In the genomic region with DNA sequence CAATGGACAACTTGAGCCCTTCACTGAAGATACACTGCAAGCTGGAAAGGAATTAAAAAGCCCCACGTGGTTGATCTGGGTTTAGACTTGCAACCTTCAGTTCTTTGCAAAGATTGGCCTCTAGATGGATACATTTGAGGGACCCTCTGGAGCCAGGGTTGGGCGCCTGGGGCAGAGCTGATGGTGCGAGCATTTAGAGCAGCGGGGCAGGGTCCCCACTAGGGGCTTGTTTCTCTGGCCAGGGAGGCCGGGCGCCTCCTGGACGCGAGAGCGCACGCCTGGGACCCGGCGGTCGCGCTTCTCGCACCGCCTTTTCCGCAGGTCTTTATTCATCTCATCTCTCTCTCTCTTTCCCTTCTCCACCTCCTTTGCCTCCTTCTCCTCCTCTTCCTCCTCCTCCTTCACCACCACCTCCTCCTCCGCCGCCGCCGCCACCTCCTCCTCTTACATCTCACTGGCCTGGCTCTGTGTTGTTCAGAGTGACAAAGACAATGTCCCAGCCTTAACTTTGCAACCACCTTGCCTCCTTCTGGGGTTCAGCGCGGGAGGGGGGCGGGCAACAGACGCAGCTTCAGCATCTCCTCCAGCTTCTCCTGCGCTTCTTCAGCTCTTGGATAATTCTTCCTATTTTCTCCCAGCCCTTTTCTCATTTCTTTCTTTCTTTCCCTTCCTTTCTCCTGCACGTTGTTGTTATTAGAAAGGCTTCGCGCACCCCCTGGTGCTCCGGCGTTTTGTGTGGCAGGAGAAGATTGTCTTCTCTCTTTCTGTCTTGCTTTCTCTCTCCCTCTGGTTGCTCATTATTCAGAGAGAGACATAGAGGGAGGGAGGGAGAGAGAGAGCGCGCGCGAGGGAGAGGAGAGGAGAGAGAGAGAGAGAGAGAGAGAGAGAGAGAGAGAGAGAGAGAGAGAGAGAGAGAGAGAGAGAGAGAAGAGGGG, we compare ENCODE assay signal across 8 mouse cellular contexts. TPM values are rescaled to one million over a fixed set of nuclear protein-coding genes. Genes with fewer than 3 reads are reported as not detected.
DNase-seq lines count a peak whose midpoint lies in the region; ATAC-seq and TF ChIP-seq lines count a peak whose summit lies in the region.

No protein-coding gene starts in this region.

- TF ChIP-seq CTCF in lung, embryonic 14.5 days (IDR thresholded peaks at IDR 0.05; ENCODE audit: low read depth), result peak; percentile 55
- TF ChIP-seq CTCF in bone marrow macrophage, adult 2 months (IDR thresholded peaks at IDR 0.05; ENCODE audit: low read depth, low read length), result no peak

- H3K9ac ChIP-seq in lung, embryonic 14.5 days, result peak overlapping the region; percentile 89
- peak overlapping the region; percentile 98 for H3K9ac ChIP-seq in forebrain, embryonic 13.5 days
- H3K9ac ChIP-seq in intestine, embryonic 14.5 days (ENCODE audit: low read length), result peak overlapping the region; percentile 84
- peak overlapping the region; percentile 35; the same call in 1 of the 2 replicates for H3K9ac ChIP-seq in liver, embryonic 12.5 days

- under 1% methylated on average over 31 of the region's 35 CpGs for WGBS in lung, embryonic 14.5 days
- WGBS in forebrain, embryonic 13.5 days, result under 1% methylated on average over 31 of the region's 35 CpGs
- WGBS in intestine, embryonic 14.5 days, result under 1% methylated on average over 31 of the region's 35 CpGs
- 1% methylated on average over 31 of the region's 35 CpGs for WGBS in liver, embryonic 12.5 days (ENCODE audit: insufficient replicate concordance)

- no peaks in the 10 kb centered on the region for H3K27me3 ChIP-seq in lung, embryonic 14.5 days (ENCODE audit: insufficient read depth, low read length)
- H3K27me3 ChIP-seq in forebrain, embryonic 13.5 days, result no peaks in the 10 kb centered on the region
- no peaks in the 10 kb centered on the region for H3K27me3 ChIP-seq in intestine, embryonic 14.5 days (replicated peaks; ENCODE audit: control insufficient read depth, insufficient read depth, low read length)
- peaks cover 72% of the 10 kb centered on the region for H3K27me3 ChIP-seq in liver, embryonic 12.5 days (replicated peaks)

- H3K4me1 ChIP-seq in lung, embryonic 14.5 days (ENCODE audit: insufficient read depth), result peaks cover 18% of the 10 kb centered on the region
- H3K4me1 ChIP-seq in bone marrow macrophage, adult 2 months (ENCODE audit: control insufficient read depth, insufficient read depth, low read length), result peaks cover 3% of the 10 kb centered on the region; the same call in 1 of the 2 replicates
- H3K4me1 ChIP-seq in forebrain, embryonic 13.5 days, result peaks cover 27% of the 10 kb centered on the region
- peaks cover 13% of the 10 kb centered on the region for H3K4me1 ChIP-seq in intestine, embryonic 14.5 days (replicated peaks; ENCODE audit: control insufficient read depth, insufficient read depth, low read length)
- no peaks in the 10 kb centered on the region for H3K4me1 ChIP-seq in liver, embryonic 12.5 days

- DNase-seq in lung, embryonic 14.5 days, result peak; percentile 82
- DNase-seq in lung, postnatal 14 days, result no peak
- peak; percentile 80 for DNase-seq in intestine, embryonic 14.5 days (ENCODE audit: low spot score)
- peak; percentile 82 for DNase-seq in retina, embryonic 14.5 days (ENCODE audit: low spot score)

- no peaks in the 10 kb centered on the region for H3K36me3 ChIP-seq in lung, embryonic 14.5 days (ENCODE audit: insufficient read depth)
- H3K36me3 ChIP-seq in forebrain, embryonic 13.5 days (ENCODE audit: poor library complexity, severe bottlenecking), result no peaks in the 10 kb centered on the region
- H3K36me3 ChIP-seq in intestine, embryonic 14.5 days (ENCODE audit: control insufficient read depth, insufficient read depth, low read length), result no peaks in the 10 kb centered on the region
- no peaks in the 10 kb centered on the region for H3K36me3 ChIP-seq in liver, embryonic 12.5 days

- H3K27ac ChIP-seq in lung, embryonic 14.5 days (ENCODE audit: low read depth), result peak overlapping the region; percentile 90
- no peak overlapping the region for H3K27ac ChIP-seq in bone marrow macrophage, adult 2 months (ENCODE audit: insufficient read depth, low read depth, low read length)
- peak overlapping the region; percentile 100 for H3K27ac ChIP-seq in forebrain, embryonic 13.5 days
- H3K27ac ChIP-seq in intestine, embryonic 14.5 days (ENCODE audit: low read depth), result peak overlapping the region; percentile 97
- H3K27ac ChIP-seq in liver, embryonic 12.5 days, result peak overlapping the region; percentile 54; the same call in 1 of the 2 replicates

- TF ChIP-seq POLR2A in bone marrow macrophage, adult 2 months (IDR thresholded peaks at IDR 0.05; ENCODE audit: borderline replicate concordance, low read depth, low read length), result no peak

- peak; percentile 73 for ATAC-seq in lung, embryonic 14.5 days (ENCODE audit: insufficient read depth)
- ATAC-seq in forebrain, embryonic 13.5 days, result peak; percentile 46
- ATAC-seq in intestine, embryonic 14.5 days (replicated peaks; ENCODE audit: low FRiP score, low TSS enrichment, low read depth), result peak; percentile 48; the same call in 1 of the 2 replicates
- no peak for ATAC-seq in liver, embryonic 12.5 days
- ATAC-seq in inflammation-experienced regulatory T-cells, adult 6 months, result no peak

- peak overlapping the region; percentile 91 for H3K4me2 ChIP-seq in lung, embryonic 14.5 days
- peak overlapping the region; percentile 78 for H3K4me2 ChIP-seq in forebrain, embryonic 13.5 days
- peak overlapping the region; percentile 91 for H3K4me2 ChIP-seq in intestine, embryonic 14.5 days (ENCODE audit: low read length)
- H3K4me2 ChIP-seq in liver, embryonic 12.5 days, result peak overlapping the region; percentile 65

- peak overlapping the region; percentile 67 for H3K4me3 ChIP-seq in lung, embryonic 14.5 days (ENCODE audit: low read depth, low read length)
- peak overlapping the region; percentile 89 for H3K4me3 ChIP-seq in bone marrow macrophage, adult 2 months (ENCODE audit: insufficient read depth, low read length)
- H3K4me3 ChIP-seq in forebrain, embryonic 13.5 days, result peak overlapping the region; percentile 85
- H3K4me3 ChIP-seq in intestine, embryonic 14.5 days (ENCODE audit: low read depth, low read length), result peak overlapping the region; percentile 85
- peak overlapping the region; percentile 53 for H3K4me3 ChIP-seq in liver, embryonic 12.5 days

- H3K9me3 ChIP-seq in lung, embryonic 14.5 days (ENCODE audit: low read depth, low read length), result no peaks in the 10 kb centered on the region
- H3K9me3 ChIP-seq in forebrain, embryonic 13.5 days (replicated peaks), result no peaks in the 10 kb centered on the region
- H3K9me3 ChIP-seq in intestine, embryonic 14.5 days (ENCODE audit: control insufficient read depth, low read length), result no peaks in the 10 kb centered on the region
- H3K9me3 ChIP-seq in liver, embryonic 12.5 days (replicated peaks), result no peaks in the 10 kb centered on the region

RNA-seq across cellular contexts. Expression of gene Zfp462, which starts 2.5 kb away (rescaled TPM):
- polyA plus RNA-seq in lung, embryonic 14.5 days (2014; fragmentation: Nextera tagmentation; extraction: Ambion mirVana), result 3.7 and 3.8 TPM in 2 replicates
- 0.07 and 0.12 TPM in 2 replicates for polyA plus RNA-seq in bone marrow macrophage, adult 2 months (2012; ENCODE audit: insufficient read depth, insufficient read length, missing spikeins)
- polyA plus RNA-seq in forebrain, embryonic 13.5 days (2015; fragmentation: Nextera tagmentation; extraction: Ambion mirVana), result 23.1 and 24.6 TPM in 2 replicates
- polyA plus RNA-seq in intestine, embryonic 14.5 days (2014; fragmentation: Nextera tagmentation; extraction: Ambion mirVana), result 3.5 and 5.1 TPM in 2 replicates
- polyA plus RNA-seq in liver, embryonic 12.5 days (2016; fragmentation: Nextera tagmentation; extraction: Ambion mirVana), result 0.33 and 0.38 TPM in 2 replicates
- under 1 TPM in 1 of 3 experiments, not detected in 2; 0.07 TPM for polyA plus RNA-seq in inflammation-experienced regulatory T-cells, adult 6 months (2017; shearing (Covaris generic))

Comparison
In these comparisons a context has a peak if more than half of its experiments do, and no peak if none do; other contexts are left out.
1. ATAC-seq: peak in lung, embryonic 14.5 days (single experiment), forebrain, embryonic 13.5 days (single experiment) and intestine, embryonic 14.5 days (single experiment); none in liver, embryonic 12.5 days (single experiment) and inflammation-experienced regulatory T-cells, adult 6 months (single experiment).
2. H3K9ac ChIP-seq: peak in every context shown above with its lines; median percentile 98 in forebrain, embryonic 13.5 days; 89 in lung, embryonic 14.5 days; 84 in intestine, embryonic 14.5 days; 35 in liver, embryonic 12.5 days.
3. Peak in every context shown above with its lines, with median percentiles within 50 percentile points of each other: H3K4me2 ChIP-seq and H3K4me3 ChIP-seq.